Comparison of ENCODE assay signal across 8 mouse cellular contexts in genomic region chr1:165642780-165643311, GRCm38 (mm10). TPM values are rescaled to one million over a fixed set of nuclear protein-coding genes. Genes with fewer than 3 reads are reported as not detected.
DNase-seq lines count a peak whose midpoint lies in the region; TF ChIP-seq lines count a peak whose summit lies in the region.

No protein-coding gene starts in this region.

- peak overlapping the region; percentile 93 for H3K4me3 ChIP-seq in E14TG2a.4 (replicated peaks; ENCODE audit: low read length)
- H3K4me3 ChIP-seq in erythroblast, embryonic 14.5 days (replicated peaks) = peak overlapping the region; percentile 85

- H3K36me3 ChIP-seq in E14TG2a.4 (ENCODE audit: insufficient read depth, low read length) = no peaks in the 10 kb centered on the region
- no peaks in the 10 kb centered on the region for H3K36me3 ChIP-seq in erythroblast, embryonic 14.5 days (ENCODE audit: control insufficient read depth)

- TF ChIP-seq POLR2A in brain, embryonic 14.5 days (IDR thresholded peaks at IDR 0.05; ENCODE audit: borderline replicate concordance, extremely low read depth, insufficient read depth, insufficient read length, poor library complexity, severe bottlenecking) = peak; percentile 63; the same call in 1 of the 2 replicates

- peaks cover 8% of the 10 kb centered on the region for H3K27me3 ChIP-seq in E14TG2a.4 (ENCODE audit: insufficient read depth, low read length)
- H3K27me3 ChIP-seq in erythroblast, embryonic 14.5 days (ENCODE audit: control insufficient read depth) = peaks cover 22% of the 10 kb centered on the region

- peak; percentile 88 for DNase-seq in brain, embryonic 14.5 days (ENCODE audit: low read depth)
- DNase-seq in heart, postnatal 14 days = peak; percentile 43 to 64
- DNase-seq in layer of hippocampus, adult 9-11 months = peak; percentile 46
- DNase-seq in lung, postnatal 14 days = peak; percentile 53
- peak; percentile 31 for DNase-seq in right cerebral cortex, postnatal 14 days
- no peak for DNase-seq in testis, postnatal 14 days (ENCODE audit: low spot score)

- H3K9me3 ChIP-seq in E14TG2a.4 (ENCODE audit: low read length) = no peaks in the 10 kb centered on the region
- no peaks in the 10 kb centered on the region for H3K9me3 ChIP-seq in erythroblast, embryonic 14.5 days (ENCODE audit: control insufficient read depth, low read length)

- TF ChIP-seq CTCF in E14TG2a.4 (conservative IDR thresholded peaks at IDR 0.05; ENCODE audit: low read length) = no peak
- TF ChIP-seq CTCF in brain, embryonic 14.5 days (IDR thresholded peaks at IDR 0.05; ENCODE audit: borderline replicate concordance, extremely low read depth, insufficient read depth, insufficient read length) = no peak

- H3K4me1 ChIP-seq in E14TG2a.4 (replicated peaks; ENCODE audit: low read depth, low read length) = peaks cover 4% of the 10 kb centered on the region
- H3K4me1 ChIP-seq in erythroblast, embryonic 14.5 days (ENCODE audit: control insufficient read depth) = peaks cover 22% of the 10 kb centered on the region

- intact Hi-C loops in heart, postnatal 14 days (cut with DNase I) = loop anchor here (2.0 to 5.0 kb wide), 2 partner anchors 58 to 94 kb away; no protein-coding TSS in a partner anchor

RNA-seq across cellular contexts. Expression of gene Mpzl1, which starts 8.5 kb away (rescaled TPM):
- 142 and 156 TPM in 2 replicates for polyA plus RNA-seq in brain, embryonic 14.5 days (2012; rRNA removed)
- 0.05 TPM in 1 of 2 replicates, not detected in the other for polyA plus RNA-seq in erythroblast, embryonic 14.5 days (2012)
- 10 to 100 TPM; 33.3 to 34.1 TPM for total RNA-seq in heart, postnatal 14 days (2021)

Comparison
In these comparisons a context has a peak if more than half of its experiments do, and no peak if none do; other contexts are left out.
1. RNA of gene Mpzl1, which starts 8.5 kb away (polyA plus RNA-seq): 142 to 156 TPM in brain, embryonic 14.5 days; 0.05 TPM in erythroblast, embryonic 14.5 days; every median in the first group is over 100 times any median in the second.